Mouse (Mus musculus) liver, adult 2 months (tissue): ENCODE data around the gene B3galt5. TPM values are rescaled to one million over a fixed set of nuclear protein-coding genes. Genes with fewer than 3 reads are reported as not detected.
A peak's percentile ranks its signal among the peaks of the same experiment; 100 is the strongest.
"Not testable (repeated sequence)": the region's sequence is repeated elsewhere in the genome, so short reads cannot be mapped to it uniquely, and the experiment has no call there.

ENCODE experiments used
- DNase-seq: peaks from one replicate; pipeline ENCODE4 v3.0.0-alpha.2; 2011; ENCODE audit warnings: low read depth, low spot score; ENCODE audit errors: extremely low read depth
- H3K27ac ChIP-seq: fragments of 200-500 bp; replicated peaks from 2 replicates; pipeline ENCODE4 v1.5.1; 2012; ENCODE audit warnings: low read depth, mild to moderate bottlenecking, control low read depth, inconsistent platforms, low read length; ENCODE audit not compliant: insufficient read depth
- H3K27me3 ChIP-seq: fragments of 200-500 bp; 2 replicates; pipeline ENCODE4 v1.6.1; 2012; ENCODE audit warnings: mild to moderate bottlenecking, moderate library complexity, low read length, inconsistent platforms; ENCODE audit not compliant: control insufficient read depth, insufficient read depth
- H3K36me3 ChIP-seq: fragments of 200-500 bp; 2 replicates; pipeline ENCODE4 v1.6.1; 2012; ENCODE audit warnings: low read length, inconsistent platforms; ENCODE audit not compliant: control insufficient read depth, insufficient read depth
- H3K4me1 ChIP-seq: fragments of 200-500 bp; 2 replicates; pipeline ENCODE4 v1.6.1; 2011; ENCODE audit warnings: low read length; ENCODE audit not compliant: control insufficient read depth, insufficient read depth
- H3K4me3 ChIP-seq: fragments of 200-500 bp; 2 replicates; pipeline ENCODE4 v1.5.1; 2011; ENCODE audit warnings: low read depth, mild to moderate bottlenecking, control low read depth, low read length, moderate library complexity; ENCODE audit not compliant: insufficient read depth
- H3K79me2 ChIP-seq: fragments of 200-500 bp; 2 replicates; pipeline ENCODE4 v1.6.1; 2012; ENCODE audit warnings: inconsistent platforms, mild to moderate bottlenecking, low read length, moderate library complexity; ENCODE audit not compliant: control insufficient read depth, insufficient read depth
- H3K9ac ChIP-seq: fragments of 200-500 bp; 2 replicates; pipeline ENCODE4 v1.6.1; 2012; ENCODE audit warnings: low read depth, mild to moderate bottlenecking, control low read depth, inconsistent platforms, low read length
- CTCF ChIP-seq: fragments of 200-500 bp; IDR thresholded peaks from 2 replicates; pipeline ENCODE4 v1.5.1; 2011; ENCODE audit warnings: low read depth, low read length, control low read depth
- POLR2A ChIP-seq: fragments of 200-500 bp; IDR thresholded peaks from 2 replicates; pipeline ENCODE4 v1.6.1; 2011; ENCODE audit warnings: low read length, control low read depth; ENCODE audit not compliant: insufficient read depth; ENCODE audit errors: extremely low read depth
- WGBS: fragments of 180-500 bp; shearing (Covaris S2); methylation state at CpG from one replicate; pipeline ENCODE4 v1.1.7; 2018; 5-methylcytosine and 5-hydroxymethylcytosine counted together
- polyA plus RNA-seq: library from polyadenylated mRNA; depleted of rRNA; stranded (reverse); fragments of >200 nt; gene quantifications from 2 replicates; pipeline ENCODE4 v1.2.3, GENCODE M21; 2012
- total RNA-seq: library from RNA; depleted of rRNA; stranded (reverse); fragments of >200 nt; gene quantifications from 2 replicates; pipeline ENCODE4 v1.2.3, GENCODE M21; 2014

B3galt5 gene
- total and polyA plus RNA-seq, 2 experiments: 0.09 TPM; not detected in 1

GRCm38 (mm10) chr16:96306905-96307304 lies 71.3 kb downstream of the B3galt5 start:
- no peaks in the 10 kb centered on the region for H3K79me2 ChIP-seq
- WGBS: 67% methylated on average over 4 of the region's 4 CpGs
- no peak overlapping the region for H3K9ac ChIP-seq
- H3K4me3 ChIP-seq: no peak overlapping the region
- no peaks in the 10 kb centered on the region for H3K36me3 ChIP-seq
- H3K4me1 ChIP-seq: no peaks in the 10 kb centered on the region
- DNase-seq: no peak
- TF ChIP-seq CTCF (no peak), POLR2A (no peak)
- no peak overlapping the region for H3K27ac ChIP-seq
- no peaks in the 10 kb centered on the region for H3K27me3 ChIP-seq

- no peak for DNase-seq
- no peak for TF ChIP-seq CTCF
- no peak for TF ChIP-seq POLR2A
- Histone ChIP-seq H3K27me3 (no peaks in the 10 kb centered on the region), H3K9ac (no peak overlapping the region), H3K4me1 (0 out of 2 replicates have a peak, but pooled peaks cover 2% of the 10 kb centered on the region), H3K4me3 (no peak overlapping the region), H3K27ac (no peak overlapping the region), H3K36me3 (no peaks in the 10 kb centered on the region), H3K79me2 (no peaks in the 10 kb centered on the region)
- WGBS: 81% methylated on average over 8 of the region's 8 CpGs
These were observed 82.2 kb downstream of the B3galt5 start for GRCm38 (mm10) chr16:96317803-96318202.

DNA sequence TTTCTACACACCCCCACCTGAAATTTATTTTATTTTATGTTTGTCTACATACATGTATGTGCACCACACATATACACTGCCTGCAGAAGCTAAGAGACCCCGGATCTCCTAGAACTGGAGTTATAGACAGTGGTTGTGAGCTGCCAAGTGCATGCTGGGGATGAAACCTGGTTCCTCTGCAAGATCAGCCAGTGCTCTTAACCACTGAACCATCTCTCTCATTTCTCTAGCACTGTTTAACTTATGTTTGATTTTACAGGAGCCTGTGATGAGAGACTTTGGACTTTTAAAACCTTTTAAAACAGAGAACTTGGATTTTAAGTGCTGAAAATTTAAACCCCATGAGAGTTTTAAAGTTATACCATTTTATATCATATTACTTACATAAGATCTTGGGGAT lies 87.1 kb downstream of the B3galt5 start:
- TF ChIP-seq CTCF (no peak), POLR2A (no peak)
- 91% methylated on average over 1 of the region's 1 CpGs for WGBS
- DNase-seq: peak; percentile 46

DNA sequence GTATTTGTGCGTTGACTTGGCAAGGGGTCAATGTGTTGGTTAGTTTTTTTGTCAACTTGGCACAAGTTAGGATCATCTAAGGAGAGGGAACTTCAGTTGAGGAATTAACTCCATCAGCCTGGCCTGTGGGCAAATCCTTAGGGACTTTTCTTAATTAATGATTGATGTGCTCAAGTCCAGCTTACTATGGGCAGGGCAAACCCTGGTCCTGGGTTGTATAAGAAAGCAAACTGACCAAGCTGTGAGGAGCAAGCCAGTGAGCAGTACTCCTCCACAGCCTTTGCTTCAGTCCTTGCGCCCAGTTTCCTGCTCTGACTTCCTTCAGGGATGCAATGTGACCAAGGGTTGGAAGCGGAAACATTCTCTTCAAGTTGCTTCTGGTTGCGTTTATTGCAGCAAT lies 87.6 kb downstream of the B3galt5 start:
- Histone ChIP-seq H3K79me2 (no peaks in the 10 kb centered on the region), H3K4me1 (peaks cover 11% of the 10 kb centered on the region), H3K4me3 (no peak overlapping the region), H3K36me3 (no peaks in the 10 kb centered on the region), H3K27ac (no peak overlapping the region), H3K9ac (no peak overlapping the region), H3K27me3 (no peaks in the 10 kb centered on the region)
- WGBS: 86% methylated on average over 4 of the region's 4 CpGs
- TF ChIP-seq CTCF: no peak
- DNase-seq: no peak

More for the DNA sequence above, 87.1 kb downstream of the B3galt5 start:
- no peaks in the 10 kb centered on the region for H3K27me3 ChIP-seq
- no peak overlapping the region for H3K27ac ChIP-seq
- H3K9ac ChIP-seq: no peak overlapping the region
- H3K79me2 ChIP-seq: no peaks in the 10 kb centered on the region
- H3K4me1 ChIP-seq: peaks cover 11% of the 10 kb centered on the region
- H3K4me3 ChIP-seq: no peak overlapping the region
- H3K36me3 ChIP-seq: no peaks in the 10 kb centered on the region

GRCm38 (mm10) chr16:96326110-96326999 lies 90.8 kb downstream of the B3galt5 start:
- 7% methylated on average over 10 of the region's 10 CpGs for WGBS
- peaks cover 11% of the 10 kb centered on the region for H3K4me1 ChIP-seq
- peak overlapping the region; percentile 45 for H3K27ac ChIP-seq
- H3K27me3 ChIP-seq: no peaks in the 10 kb centered on the region
- no peaks in the 10 kb centered on the region for H3K79me2 ChIP-seq
- no peak overlapping the region for H3K9ac ChIP-seq
- H3K36me3 ChIP-seq: no peaks in the 10 kb centered on the region
- H3K4me3 ChIP-seq: no peak overlapping the region
- TF ChIP-seq CTCF (no peak), POLR2A (no peak)
- peak; percentile 99 for DNase-seq

DNA sequence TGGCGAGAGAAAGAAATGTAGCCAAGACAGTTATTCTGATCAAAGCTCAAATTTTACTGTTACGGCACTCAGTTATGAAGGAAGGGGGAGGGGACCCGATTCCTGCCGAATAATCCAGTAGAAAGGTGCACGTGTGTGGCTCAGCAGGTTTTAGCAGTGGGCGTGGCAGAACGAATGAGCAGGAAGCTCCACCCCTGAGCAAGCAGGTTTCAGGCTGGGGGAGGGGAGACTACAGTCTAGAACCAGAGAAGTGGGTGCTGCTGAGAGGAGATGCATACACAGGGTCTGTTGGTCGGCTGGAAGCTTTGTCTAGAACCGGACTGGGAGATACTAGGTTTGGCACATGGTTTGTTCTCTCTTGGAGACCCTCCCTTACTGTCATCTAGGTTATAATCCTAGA lies 91.7 kb downstream of the B3galt5 start:
- H3K4me1 ChIP-seq: peaks cover 11% of the 10 kb centered on the region
- H3K27me3 ChIP-seq, H3K9ac ChIP-seq, H3K79me2 ChIP-seq, H3K27ac ChIP-seq, H3K4me3 ChIP-seq, H3K36me3 ChIP-seq: not testable (repeated sequence)
- 24% methylated on average over 9 of the region's 9 CpGs for WGBS
- DNase-seq: peak; percentile 61
